Mouse (Mus musculus): ENCODE data around the gene Fam83e. TPM values are rescaled to one million over a fixed set of nuclear protein-coding genes. Genes with fewer than 3 reads are reported as not detected.

Gene Fam83e
- total RNA-seq, 4 experiments from 2014 or later = 0.19 to 0.55 (median 0.44) TPM

DNA sequence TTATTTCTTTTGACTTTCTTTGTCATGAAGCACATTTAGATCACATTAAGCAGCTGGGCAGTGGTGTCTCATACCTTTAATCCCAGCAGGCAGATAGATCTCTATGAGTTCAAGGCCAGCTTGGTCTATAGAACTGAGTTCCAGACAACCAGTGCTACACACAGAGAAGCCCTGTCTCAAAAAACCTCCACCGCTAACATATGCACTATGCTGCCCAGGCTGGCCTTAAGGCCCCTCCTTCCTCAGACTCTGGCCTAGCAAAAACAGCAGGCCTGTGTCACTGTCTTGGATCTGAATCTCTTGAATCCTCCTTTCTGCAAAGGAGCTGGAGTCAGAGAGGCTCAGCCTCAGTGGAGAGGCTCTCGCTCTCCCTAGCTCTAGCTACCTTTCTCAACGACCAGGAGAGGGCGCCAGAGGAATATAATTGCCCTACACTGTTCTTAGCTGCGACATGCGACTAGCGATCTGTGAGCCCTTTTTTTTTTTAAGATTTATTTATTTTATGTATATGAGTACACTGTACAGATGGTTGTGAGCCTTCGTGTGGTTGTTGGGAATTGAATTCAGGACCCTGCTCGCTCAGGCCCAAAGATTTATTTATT lies 18.3 kb downstream of the Fam83e start:
- peak; percentile 73 for DNase-seq (ENCODE audit: low spot score)

DNA sequence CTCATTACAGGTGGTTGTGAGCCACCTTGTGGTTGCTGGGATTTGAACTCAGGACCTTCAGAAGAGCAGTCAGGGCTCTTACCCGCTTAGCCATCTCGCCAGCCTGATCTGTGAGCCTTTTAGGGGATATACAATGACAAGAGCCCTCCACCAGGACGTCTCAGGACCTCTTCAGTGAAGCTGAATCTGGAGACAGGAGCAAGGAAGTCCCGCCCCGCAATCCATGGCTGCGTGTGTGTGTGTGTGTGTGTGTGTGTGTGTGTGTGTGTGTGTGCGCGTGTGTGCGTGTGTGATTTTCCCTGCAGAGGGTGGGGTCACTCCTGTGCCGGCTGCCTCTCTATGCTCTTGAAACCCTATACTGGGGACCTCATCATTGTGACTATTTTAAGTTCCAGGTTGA lies 18.8 kb downstream of the Fam83e start:
- DNase-seq (ENCODE audit: low spot score) = no peak

DNA sequence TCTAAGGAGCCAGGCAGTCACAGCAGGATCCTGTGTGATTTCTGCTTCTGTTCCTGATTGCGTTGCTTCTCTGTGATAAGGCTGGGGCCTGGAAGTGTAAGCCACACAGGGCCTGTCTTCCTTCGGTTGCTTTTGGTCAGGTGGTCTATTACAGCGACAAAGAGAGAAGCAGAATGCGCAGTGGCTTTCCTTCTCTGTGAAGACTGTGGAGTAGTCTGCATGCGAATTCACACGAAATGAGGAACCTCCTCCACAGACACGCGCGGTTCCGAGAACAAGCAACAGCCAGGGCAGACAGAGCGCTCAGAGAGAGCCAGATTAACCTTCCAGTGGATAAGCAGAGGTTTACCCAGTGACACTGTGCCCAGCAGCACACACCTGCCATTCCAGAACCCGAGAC lies 20.3 kb downstream of the Fam83e start:
- no peak for DNase-seq (ENCODE audit: low spot score)

DNA sequence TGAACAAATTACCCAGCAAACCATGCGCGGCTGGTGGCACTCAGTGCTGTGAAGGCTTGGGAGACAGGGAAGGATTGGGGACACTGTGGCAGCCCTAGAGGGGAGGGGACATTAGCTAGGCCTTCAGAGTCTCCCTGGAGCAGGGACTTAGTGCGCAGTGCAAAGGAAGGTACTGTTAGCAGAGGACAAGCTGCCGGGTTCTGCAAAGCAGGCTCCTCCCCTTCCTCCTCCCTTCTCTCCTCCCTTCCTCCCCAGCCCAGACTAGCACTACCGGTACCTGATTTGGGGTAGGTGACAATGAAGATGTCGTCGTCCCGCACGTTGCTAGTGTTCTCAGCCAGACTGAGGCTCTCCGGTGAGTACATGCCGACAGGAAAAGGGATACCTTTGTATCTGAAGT lies 20.8 kb downstream of the Fam83e start:
- no peak for DNase-seq (ENCODE audit: low spot score)

DNA sequence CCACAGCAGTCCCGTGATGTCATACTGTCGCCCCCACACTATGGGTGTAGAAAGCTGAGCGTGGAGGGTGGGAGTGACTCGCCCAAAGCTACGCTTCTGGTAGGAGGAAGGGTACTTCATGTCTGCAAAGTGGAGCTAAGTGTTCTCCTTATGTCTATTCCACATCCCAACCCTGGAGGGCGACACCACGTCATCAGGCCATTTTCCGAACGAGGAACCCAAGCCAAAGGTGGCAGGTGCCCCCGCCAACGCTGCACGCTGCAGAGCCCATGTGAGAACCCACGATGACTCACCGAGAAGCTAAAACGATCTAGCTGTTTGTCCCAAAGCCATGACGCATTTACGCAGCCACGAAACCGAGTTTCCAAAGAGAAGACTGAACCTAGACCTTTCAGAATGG lies 21.3 kb downstream of the Fam83e start:
- DNase-seq (ENCODE audit: low spot score) = no peak

DNA sequence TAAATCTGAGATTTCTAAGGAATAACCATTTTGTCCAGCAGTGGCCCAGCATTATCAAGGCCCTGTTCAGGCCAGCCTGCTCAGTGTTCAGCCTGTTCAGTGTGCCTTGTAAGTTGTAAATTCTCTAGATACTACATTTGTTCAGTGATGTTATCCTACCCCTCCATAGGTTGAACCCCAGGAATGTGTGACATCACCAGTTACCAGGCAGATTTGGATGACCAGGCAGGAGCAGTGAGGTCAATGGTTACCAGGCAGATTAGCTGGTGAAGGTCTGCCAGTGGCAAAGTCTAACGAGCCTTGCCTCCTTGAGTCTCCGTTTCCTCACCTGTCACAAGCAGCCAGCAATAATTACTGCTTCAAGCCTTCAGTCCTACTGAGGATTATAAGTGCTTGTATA lies 23.4 kb downstream of the Fam83e start:
- peak; percentile 41 for DNase-seq (ENCODE audit: low spot score)

DNA sequence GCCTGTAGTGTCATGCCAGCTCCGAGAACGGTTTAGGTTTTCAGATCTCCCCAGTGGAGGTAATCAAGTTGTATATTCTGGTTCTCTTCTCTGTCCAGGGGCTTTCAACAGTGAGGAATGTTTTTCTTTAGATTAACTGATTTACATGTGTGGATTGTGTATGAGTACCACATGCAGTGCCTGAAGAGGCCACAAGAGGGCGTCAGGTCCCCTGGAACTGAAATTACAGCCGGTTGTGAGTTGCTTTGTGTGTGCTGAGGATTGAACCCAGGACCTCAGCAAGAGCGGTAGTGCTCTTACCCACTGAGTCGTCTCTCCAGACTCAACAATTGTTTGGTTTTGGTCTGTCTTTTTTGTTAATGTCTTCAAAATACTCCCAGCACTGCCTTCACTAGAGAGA lies 25.5 kb downstream of the Fam83e start:
- no peak for DNase-seq (ENCODE audit: low spot score)

DNA sequence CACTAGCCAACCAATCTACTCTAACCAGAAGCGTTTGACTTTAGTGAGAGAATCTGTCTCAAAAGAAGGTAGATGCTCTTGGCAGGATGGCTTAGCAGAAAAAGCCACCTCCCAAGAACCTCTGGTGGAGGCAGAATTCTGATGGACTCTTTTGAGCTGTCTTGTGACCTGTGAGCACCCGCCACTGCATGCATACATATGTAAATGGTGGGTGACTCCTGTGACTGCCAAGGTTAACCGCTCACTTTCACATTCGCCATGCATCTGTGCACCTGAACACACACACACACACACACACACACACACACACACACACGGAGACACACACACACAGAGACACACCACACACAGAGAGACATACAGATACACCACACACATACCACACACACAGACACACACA lies 26.4 kb downstream of the Fam83e start:
- DNase-seq (ENCODE audit: low spot score) = no peak

DNA sequence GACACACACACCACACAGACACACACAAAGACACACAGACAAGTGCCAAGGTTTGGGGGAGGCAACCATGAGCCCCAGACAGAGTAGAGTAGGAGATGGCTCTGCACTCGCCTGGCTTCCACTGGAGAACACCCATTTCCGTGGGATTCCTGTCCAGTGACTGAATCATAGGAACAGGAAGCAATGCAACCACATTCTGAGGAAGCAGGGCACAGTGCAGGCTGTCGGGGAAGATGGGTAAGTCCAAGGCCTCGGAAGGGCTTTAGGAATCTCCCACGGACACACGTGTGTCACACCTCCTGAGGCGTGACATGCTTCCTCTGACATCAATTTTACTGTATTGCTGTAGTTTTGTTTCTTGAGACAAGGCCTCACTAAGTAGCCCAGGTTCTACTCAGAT lies 27.1 kb downstream of the Fam83e start:
- no peak for DNase-seq (ENCODE audit: low spot score)

DNA sequence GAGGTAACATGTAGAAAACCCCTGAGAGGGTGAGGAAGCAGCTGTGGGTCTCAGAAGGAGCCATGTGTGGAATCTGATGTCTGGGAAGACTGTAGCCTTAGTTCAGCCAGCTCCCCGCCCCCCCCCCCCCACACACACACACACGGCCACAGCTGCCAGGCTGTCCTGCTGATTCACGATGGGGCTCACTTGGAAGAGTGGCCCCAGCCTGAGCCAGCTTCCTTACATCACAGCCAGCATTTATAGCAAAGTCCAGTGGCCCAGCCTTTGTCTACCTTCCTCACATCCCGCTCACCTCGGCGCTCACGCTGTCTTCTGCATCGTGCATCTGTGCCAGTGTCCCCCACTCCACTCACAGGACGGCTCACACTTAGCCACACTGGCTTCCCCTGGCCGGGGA lies 28.4 kb downstream of the Fam83e start:
- no peak for DNase-seq (ENCODE audit: low spot score)

DNA sequence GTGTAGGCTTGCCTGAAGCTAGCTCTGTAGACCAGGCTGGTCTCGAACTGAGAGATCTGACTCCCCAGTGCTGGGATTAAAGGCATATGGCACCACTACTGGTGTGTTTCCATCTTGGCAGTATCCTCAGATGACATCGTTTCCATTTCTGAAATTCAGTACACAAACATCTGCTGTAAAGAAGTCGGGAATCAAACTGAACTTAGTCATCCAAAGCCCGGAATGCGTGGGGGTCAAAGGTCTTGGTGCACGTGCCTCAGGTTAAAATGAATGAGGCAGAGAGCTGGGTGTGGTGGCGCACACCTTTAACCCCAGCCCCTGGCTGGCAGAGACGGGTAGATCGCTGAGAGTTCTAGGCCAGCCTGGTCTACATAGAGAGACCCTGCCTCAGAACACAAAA lies 29.1 kb downstream of the Fam83e start:
- no peak for DNase-seq (ENCODE audit: low spot score)

DNA sequence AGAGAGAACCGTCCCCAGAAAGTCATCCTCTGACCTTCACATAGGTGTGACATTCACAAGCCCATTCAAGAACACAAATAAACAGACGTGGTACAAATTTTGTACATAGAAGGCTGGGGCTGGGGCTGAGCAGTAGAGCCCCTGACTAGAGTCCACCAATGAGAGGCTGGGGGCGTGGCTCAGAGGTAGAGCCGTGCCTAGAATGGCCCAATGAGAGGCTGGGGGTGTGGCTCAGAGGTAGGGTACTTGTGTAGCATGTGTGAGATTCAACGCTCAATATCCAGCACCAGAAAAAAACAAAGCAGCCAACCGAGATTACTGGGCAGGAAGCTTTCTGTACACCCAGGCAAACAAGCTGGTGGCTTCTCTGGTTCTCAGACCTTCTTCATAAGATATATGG lies 34.7 kb downstream of the Fam83e start:
- DNase-seq (ENCODE audit: low spot score) = no peak

DNA sequence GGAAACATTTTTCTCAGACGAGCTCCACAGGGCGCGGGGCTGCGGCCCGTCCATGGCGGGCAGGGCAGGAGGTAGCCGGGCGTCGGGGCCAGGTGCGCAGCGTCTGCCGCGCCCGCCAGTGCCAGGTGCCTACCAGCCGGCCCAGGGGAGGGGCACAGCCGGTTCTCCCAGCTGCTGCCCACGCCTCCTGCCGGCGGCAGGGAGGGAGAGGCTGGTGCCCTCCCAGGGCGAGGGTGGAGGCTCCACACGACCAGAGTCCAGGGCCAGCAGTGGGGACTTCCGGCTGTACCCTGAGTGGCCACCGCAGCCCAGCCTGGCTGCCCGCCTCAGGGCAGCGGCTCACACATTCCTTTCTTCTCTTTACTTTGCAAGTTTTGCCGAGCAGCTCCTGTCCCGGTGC lies 38.4 kb downstream of the Fam83e start:
- DNase-seq (ENCODE audit: low spot score) = no peak

DNA sequence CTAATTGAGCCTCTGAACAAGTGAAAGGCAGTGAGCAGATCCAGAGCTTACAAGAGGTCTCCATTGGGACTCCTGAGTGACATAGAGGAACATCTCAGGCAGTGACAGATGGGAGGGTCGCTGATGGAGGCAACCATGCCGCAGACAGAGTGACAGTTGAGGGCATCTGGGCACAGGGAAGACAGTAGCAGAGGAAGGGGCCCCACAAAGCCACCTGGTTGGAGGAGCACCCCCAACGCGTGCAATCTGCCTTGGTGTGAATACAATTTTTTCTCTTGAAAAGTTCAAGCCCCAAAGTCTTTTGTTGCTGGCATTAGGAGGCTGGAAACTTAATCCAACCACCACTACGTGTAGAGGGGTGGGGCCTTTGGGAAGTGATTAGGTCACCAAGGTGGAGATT lies 39.1 kb downstream of the Fam83e start:
- DNase-seq (ENCODE audit: low spot score) = no peak

DNA sequence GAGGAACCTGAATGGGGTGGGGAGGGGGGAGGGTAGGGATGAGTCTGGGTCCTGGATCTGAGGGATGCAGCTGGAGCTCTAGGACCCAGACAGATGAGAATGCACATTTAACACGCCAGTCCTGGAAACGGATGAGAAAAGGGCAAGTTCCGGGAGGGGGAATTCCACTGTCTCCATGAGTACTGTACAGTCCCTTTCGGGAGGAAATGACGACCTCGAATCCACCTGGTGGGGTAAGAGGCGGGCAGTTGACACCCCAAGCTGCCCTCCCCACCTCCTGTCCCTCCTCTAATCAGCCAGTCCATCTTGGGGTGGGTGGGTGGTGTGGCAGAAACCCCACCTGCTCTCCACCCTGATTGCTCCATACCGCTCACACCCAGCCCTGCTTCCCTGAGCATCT lies 45.0 kb downstream of the Fam83e start:
- no peak for DNase-seq (ENCODE audit: low spot score)

DNA sequence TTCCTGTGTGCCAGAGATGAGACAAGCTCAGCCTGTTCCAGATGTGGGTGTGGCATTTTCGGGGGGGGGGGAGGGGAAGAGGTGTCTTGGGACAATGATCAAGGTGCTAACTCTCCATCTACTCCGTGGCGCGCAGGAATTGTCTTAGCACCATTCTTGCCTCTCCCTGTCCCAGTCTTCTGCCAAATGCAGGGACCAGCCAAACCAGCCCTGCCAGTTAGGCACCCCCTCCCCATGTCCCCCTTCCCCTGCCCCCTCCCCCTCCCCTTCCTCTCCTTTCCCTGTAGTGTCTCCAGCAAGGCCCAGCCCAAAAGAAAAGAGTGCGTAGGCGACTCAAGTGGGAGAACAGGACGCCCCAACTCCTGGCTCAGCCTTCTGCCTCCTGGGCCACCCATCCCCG lies 45.8 kb downstream of the Fam83e start:
- DNase-seq (ENCODE audit: low spot score) = no peak

DNA sequence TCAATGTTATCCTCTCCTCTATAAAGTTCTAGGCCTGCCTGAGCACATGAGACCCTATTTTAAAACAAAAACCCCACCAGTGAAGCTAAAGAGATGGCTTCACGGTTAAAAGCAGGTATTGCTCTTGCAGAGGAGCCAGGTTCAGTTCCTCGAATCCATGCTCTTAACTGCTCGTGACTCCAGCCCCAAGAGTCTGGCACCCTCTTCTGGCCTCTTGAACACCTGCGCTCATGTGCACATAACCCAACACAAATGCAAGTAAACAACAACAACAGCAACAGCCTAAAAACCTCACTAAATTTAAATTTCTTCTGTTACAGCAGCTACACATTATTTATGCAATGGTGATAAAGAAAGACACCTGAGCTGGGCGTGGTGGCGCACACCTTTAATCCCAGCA lies 46.5 kb downstream of the Fam83e start:
- DNase-seq (ENCODE audit: low spot score) = no peak

DNA sequence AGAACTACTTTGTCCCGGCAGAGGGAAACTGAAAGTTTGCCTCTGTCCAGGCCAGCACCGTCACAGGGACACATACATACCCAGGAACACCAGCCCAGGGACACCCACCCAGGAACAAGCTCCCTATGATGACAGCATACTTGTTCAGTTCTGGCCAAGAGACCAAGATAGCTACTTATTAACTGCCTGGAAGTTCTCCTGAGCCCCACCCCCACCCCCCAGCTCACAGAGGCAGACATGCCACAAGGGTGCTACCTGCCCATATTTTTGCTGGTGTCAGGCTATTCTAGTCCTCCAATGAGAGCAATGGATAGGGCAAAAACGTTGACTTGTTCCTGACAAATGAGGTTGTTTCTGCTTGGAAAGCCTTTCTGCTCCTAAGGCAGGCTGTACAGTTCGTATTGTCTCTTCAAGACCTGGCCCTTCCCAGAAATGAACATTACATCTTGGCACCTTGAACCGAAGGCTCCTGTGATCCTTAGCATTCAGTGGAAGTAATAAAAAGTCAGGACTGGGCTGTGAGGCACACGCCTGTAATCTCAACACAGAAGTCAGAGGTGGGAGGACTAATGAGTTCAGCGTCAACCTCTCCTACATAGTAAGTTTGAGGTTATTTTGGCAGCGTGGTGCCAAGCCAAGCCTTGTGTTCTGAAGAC lies 49.5 kb downstream of the Fam83e start:
- DNase-seq (ENCODE audit: low spot score) = no peak

DNA sequence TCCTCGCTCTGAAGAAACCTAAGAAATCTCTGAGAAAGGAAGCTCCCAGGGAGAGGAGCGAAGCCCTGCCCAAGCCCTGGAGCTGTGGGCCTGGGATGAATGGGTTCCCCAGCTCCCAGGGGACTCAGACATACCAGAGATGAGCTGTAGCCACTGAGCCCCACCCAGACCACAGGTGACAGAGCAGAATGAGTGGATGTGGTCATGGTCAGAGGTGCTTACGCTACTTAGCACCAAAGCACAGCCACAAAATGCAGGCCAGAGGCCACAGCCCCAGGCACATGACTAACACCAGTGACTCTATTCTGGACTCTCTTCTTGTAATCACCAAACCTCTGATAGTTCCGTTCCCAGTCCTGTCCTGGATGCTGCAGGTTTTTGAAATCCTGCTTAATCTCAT lies 50.1 kb downstream of the Fam83e start:
- no peak for DNase-seq (ENCODE audit: low spot score)

DNA sequence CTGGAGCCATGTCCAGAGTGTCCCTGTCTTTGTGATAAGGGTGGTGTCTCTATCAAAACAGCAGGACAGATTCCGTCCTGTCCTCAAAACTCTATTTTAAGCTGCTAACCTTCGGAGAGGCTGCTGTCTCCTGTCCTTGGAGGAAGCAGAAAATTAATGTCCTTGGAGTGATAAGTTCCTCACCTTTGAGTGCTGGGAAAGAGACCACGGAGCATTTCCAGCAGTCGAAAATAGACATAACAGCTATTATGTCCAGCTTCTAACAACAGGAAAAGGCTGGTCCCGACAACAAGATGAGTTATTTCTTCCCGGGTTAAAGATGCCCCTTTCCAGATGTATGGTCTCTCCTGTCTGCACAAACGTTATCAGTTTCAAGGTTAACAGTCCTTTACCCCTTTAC lies 54.2 kb downstream of the Fam83e start:
- DNase-seq (ENCODE audit: low spot score) = no peak
